Mouse (Mus musculus) forebrain, embryonic 16.5 days (tissue): ENCODE measurements around the gene Iqsec2. TPM values are rescaled to one million over a fixed set of nuclear protein-coding genes. Genes with fewer than 3 reads are reported as not detected.
"Not testable (repeated sequence)": the region's sequence is repeated elsewhere in the genome, so short reads cannot be mapped to it uniquely, and the experiment has no call there.

Experiments
- ATAC-seq: fragments of 200-750 bp; cut with Nextera tagmentation; 2 replicates; pipeline ENCODE4 v1.8.0; 2017; ENCODE audit warnings: mild to moderate bottlenecking, moderate library complexity
- H3K27ac ChIP-seq: fragments of 300-500 bp; sonication (generic); 2 replicates; pipeline ENCODE4 v1.5.1; 2014; ENCODE audit warnings: low read length, control low read depth
- H3K27me3 ChIP-seq: fragments of 300-500 bp; sonication (generic); replicated peaks from 2 replicates; pipeline ENCODE4 v1.6.1; 2014; ENCODE audit warnings: low read length; ENCODE audit not compliant: control insufficient read depth, insufficient read depth
- H3K36me3 ChIP-seq: fragments of 300-500 bp; sonication (generic); 2 replicates; pipeline ENCODE4 v1.6.1; 2014; ENCODE audit not compliant: control insufficient read depth, insufficient read depth
- H3K4me1 ChIP-seq: fragments of 300-500 bp; sonication (generic); replicated peaks from 2 replicates; pipeline ENCODE4 v1.6.1; 2014; ENCODE audit warnings: low read length; ENCODE audit not compliant: control insufficient read depth, insufficient read depth
- H3K4me2 ChIP-seq: fragments of 300-500 bp; sonication (generic); 2 replicates; pipeline ENCODE4 v1.6.1; 2014; ENCODE audit warnings: mild to moderate bottlenecking, low read length, control low read depth
- H3K4me3 ChIP-seq: fragments of 300-500 bp; sonication (generic); replicated peaks from 2 replicates; pipeline ENCODE4 v1.5.1; 2014; ENCODE audit warnings: mild to moderate bottlenecking, low read length, control low read depth
- H3K9ac ChIP-seq: fragments of 300-500 bp; sonication (generic); replicated peaks from 2 replicates; pipeline ENCODE4 v1.6.1; 2014; ENCODE audit warnings: low read depth, low read length, control low read depth
- H3K9me3 ChIP-seq: fragments of 300-500 bp; sonication (generic); 2 replicates; pipeline ENCODE4 v1.6.1; 2016; ENCODE audit warnings: low read length; ENCODE audit not compliant: control insufficient read depth
- WGBS: fragments of 180-500 bp; shearing (Covaris S2); extraction: QIAGEN DNeasy Blood & Tissue Kit; methylation state at CpG from one replicate; pipeline ENCODE4 v1.1.7; 2014; 5-methylcytosine and 5-hydroxymethylcytosine counted together
- polyA plus RNA-seq: library from polyadenylated mRNA; unstranded; fragments of >200 nt; fragmentation: Nextera tagmentation; extraction: Ambion mirVana; gene quantifications from 2 replicates; pipeline ENCODE4 v1.2.1, GENCODE M21; 2015

Gene Iqsec2
- polyA plus RNA-seq, 1 experiment from 2014 or later = 5.8 TPM

DNA sequence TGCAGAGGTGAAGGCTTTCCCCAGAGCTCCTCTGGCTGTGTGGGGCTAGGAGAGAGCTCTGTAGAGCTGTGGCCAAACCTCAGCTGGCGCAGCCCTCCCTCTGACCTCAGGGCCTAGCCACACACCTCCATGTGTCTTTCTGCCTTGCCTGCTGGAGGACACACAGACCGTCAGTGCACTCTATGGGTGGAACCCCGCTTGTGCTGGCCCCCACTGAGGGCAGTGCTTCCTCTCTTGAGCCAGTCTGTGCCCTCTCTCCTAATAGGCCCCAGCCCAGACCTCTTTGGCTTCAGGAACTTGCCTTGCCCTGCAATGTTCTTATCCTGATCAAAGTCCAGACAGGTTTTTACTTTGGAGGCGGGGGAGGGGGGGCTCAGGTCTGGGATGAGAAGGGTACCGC is 80.2 kb downstream of the Iqsec2 start:
- no peak overlapping the region for H3K4me3 ChIP-seq
- H3K36me3 ChIP-seq = no peaks in the 10 kb centered on the region
- 78% methylated on average over 5 of the region's 5 CpGs for WGBS
- no peak overlapping the region for H3K4me2 ChIP-seq
- H3K27me3 ChIP-seq = peaks cover 12% of the 10 kb centered on the region; the same call in 1 of the 2 replicates
- no peaks in the 10 kb centered on the region for H3K4me1 ChIP-seq
- H3K27ac ChIP-seq = no peak overlapping the region
- H3K9me3 ChIP-seq = no peaks in the 10 kb centered on the region
- H3K9ac ChIP-seq = no peak overlapping the region
- no peak for ATAC-seq

DNA sequence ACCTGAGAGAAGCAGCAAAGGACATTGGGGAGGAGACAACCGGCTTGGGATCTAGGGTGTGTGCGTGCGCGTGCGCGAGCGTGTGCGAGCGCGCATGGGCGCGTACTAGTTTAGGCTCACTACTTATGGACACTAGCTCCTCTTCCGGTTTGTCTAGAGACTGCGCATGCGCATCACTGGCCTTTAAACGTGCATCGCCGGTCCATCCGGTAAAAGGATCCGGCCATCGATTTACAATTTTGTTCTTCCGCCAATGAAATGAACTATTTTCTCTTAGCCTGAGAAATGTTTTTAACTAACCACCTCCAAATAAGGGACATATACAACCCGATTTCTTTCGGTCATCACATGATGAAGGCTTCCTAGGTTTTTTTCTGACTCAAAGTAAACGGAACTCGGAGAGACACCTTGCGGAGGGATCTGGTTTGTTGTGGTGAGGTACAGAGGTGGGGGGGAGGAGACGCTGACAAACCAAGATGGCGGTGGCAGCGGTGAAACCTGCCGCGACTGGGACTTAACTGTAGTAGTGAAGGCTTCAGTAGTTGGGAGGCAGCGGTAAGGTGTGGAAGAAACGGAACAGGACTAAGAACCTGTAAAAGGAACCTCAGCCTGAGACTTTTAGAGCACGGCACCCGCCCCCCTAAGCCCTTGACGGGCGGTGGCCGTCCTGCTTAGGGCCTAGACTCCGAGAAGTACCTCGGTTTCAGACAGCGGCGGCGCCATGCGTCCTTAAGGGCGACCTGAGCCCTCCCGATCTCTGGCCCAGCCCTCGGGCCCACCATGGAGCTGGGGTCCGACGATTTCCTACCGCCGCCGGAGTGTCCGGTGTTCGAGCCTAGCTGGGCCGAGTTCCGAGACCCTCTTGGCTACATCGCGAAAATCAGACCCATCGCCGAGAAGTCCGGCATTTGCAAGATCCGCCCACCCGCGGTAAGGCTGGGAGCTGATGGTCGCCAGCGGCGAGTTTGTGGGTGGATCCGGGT is 89.0 kb downstream of the Iqsec2 start, which contains the start of gene Kdm5c:
TSS of gene Kdm5c (plus strand) at position 240 of the 983 bp plus-strand sequence.
- peak; percentile 98 for ATAC-seq
- under 1% methylated on average over 69 of the region's 69 CpGs for WGBS
- Histone ChIP-seq H3K27ac (peak within 1 kb of the TSS; percentile 67), H3K4me2 (peak within 1 kb of the TSS; percentile 82), H3K9me3 (no peaks in the 10 kb centered on the region), H3K4me1 (peaks cover 19% of the 10 kb centered on the region), H3K9ac (peak within 1 kb of the TSS; percentile 88), H3K4me3 (peak within 1 kb of the TSS; percentile 96), H3K27me3 (0 out of 2 replicates have a peak, but pooled peaks cover 2% of the 10 kb centered on the region), H3K36me3 (no peaks in the 10 kb centered on the region)

DNA sequence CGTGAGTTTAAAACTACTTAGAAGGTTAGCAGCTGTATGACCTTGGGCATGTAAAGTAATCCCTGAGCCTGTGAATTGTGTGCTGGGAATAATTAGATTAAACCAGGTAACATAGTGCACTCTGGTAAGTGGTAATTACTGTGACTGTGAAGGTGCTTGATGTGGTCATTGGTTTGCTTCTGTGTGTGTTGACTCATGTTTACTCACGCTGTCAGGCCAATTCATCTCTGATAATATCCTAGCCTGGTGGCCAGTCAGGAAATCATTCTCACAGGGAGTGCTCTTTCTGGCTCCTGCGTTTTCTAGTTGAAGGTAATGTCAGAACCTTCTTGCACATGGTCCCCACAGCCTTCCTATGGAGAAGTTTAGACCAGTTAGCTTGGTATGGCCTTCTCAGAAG is 90.1 kb downstream of the Iqsec2 start:
- WGBS = 27% methylated on average over 3 of the region's 3 CpGs
- Histone ChIP-seq H3K27ac (no peak overlapping the region), H3K4me3 (peak overlapping the region; percentile 96), H3K4me2 (peak overlapping the region; percentile 82), H3K36me3 (0 out of 2 replicates have a peak, but pooled peaks cover 3% of the 10 kb centered on the region), H3K27me3 (0 out of 2 replicates have a peak, but pooled peaks cover 2% of the 10 kb centered on the region), H3K9me3 (no peaks in the 10 kb centered on the region), H3K4me1 (peaks cover 19% of the 10 kb centered on the region), H3K9ac (peak overlapping the region; percentile 88; the same call in 1 of the 2 replicates)
- ATAC-seq = no peak

DNA sequence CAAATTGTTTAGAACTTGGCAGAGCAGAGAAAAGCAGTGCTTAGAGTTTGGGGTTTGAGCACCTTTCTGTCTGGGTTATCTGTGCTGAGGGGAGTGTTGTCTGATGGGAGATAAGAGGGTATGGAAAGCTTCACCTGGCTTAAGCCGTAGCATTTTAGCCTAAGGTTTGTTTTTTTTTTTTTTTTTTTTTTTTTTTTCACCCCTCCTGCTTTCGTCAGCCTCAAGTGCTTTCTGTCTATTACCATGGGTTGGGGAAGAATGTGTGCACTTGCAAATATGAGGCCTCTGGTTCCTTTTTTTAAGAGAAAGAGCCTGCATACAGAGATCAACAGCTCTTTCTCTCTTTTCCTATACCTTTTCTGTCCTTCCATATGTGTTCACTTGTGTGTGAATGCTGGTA is 91.7 kb downstream of the Iqsec2 start:
- Histone ChIP-seq H3K27ac (no peak overlapping the region), H3K4me1 (peaks cover 19% of the 10 kb centered on the region)
- 86% methylated on average over 2 of the region's 2 CpGs for WGBS

DNA sequence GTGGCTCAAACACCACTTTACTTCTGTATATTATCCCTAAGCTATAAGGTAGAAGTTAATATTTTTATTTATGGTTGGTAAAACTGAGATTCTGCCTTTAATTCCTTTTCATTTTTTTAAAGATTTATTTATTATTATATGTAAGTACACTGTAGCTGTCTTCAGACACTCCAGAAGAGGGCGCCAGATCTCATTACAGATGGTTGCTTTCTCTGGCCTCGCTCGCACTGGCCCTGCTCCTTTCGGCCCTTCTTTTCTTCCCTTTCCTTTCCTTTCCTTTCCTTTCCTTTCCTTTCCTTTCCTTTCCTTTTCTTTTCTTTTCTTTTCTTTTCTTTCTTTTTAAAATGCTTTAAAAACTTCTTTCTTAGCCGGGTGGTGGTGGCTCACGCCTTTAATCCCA is 99.1 kb downstream of the Iqsec2 start:
- H3K4me2 ChIP-seq, H3K4me1 ChIP-seq, H3K27me3 ChIP-seq, H3K4me3 ChIP-seq, H3K27ac ChIP-seq, H3K9ac ChIP-seq, H3K9me3 ChIP-seq, ATAC-seq: not testable (repeated sequence)
- peaks cover 44% of the 10 kb centered on the region for H3K36me3 ChIP-seq
- WGBS = 78% methylated on average over 6 of the region's 6 CpGs

More for the DNA sequence above, 91.7 kb downstream of the Iqsec2 start:
- ATAC-seq = no peak
- Histone ChIP-seq H3K9ac (no peak overlapping the region), H3K36me3 (peaks cover 12% of the 10 kb centered on the region), H3K27me3 (0 out of 2 replicates have a peak, but pooled peaks cover 2% of the 10 kb centered on the region), H3K4me2 (peak overlapping the region; percentile 82; the same call in 1 of the 2 replicates), H3K9me3 (no peaks in the 10 kb centered on the region), H3K4me3 (no peak overlapping the region)

DNA sequence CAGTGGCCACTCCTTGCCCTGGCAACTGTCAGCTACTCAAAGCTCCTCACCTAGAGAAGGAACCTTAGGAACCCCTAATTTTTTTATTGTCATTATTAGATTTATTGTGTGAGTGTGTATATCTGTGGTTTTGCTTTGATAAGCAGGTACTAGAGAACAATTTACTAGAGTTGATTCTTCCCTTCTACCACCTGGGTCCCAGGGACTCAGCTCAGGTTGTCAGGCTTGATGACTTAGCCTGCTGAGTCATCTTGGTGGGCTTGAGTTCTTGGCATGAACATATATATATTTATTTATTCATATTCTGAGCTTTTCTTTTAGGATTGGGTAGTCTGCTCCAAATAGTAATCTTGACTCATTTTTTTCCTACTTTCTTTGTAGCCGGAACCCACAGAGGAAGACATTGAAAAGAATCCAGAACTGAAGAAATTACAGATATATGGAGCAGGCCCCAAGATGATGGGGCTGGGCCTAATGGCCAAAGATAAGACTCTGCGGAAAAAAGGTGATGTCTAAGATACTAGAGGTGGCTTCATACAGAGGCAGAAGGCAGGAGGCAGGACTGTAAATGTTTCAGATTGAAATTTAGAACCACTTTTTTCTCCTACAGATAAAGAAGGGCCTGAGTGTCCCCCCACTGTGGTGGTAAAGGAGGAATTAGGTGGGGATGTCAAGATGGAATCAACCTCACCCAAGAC is 100.6 kb downstream of the Iqsec2 start:
- no peaks in the 10 kb centered on the region for H3K9me3 ChIP-seq
- no peak for ATAC-seq
- H3K4me1 ChIP-seq = no peaks in the 10 kb centered on the region
- no peak overlapping the region for H3K4me3 ChIP-seq
- H3K9ac ChIP-seq = no peak overlapping the region
- no peak overlapping the region for H3K27ac ChIP-seq
- peaks cover 48% of the 10 kb centered on the region for H3K36me3 ChIP-seq
- H3K4me2 ChIP-seq = no peak overlapping the region
- H3K27me3 ChIP-seq = no peaks in the 10 kb centered on the region
- 94% methylated on average over 2 of the region's 2 CpGs for WGBS

DNA sequence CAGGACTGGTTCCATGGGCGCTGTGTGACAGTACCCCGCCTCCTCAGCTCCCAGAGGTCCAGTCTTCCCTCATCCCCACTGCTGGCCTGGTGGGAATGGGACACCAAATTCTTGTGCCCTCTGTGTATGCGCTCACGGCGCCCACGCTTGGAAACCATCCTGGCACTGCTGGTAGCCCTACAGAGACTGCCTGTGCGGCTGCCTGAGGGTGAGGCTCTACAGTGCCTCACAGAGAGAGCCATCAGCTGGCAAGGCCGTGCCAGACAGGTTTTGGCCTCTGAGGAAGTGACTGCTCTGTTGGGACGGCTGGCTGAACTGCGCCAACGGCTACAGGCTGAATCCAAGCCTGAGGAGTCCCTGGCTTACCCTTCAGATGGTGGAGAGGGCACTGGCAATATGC is 127.1 kb downstream of the Iqsec2 start:
- WGBS = 95% methylated on average over 11 of the region's 11 CpGs
- Histone ChIP-seq H3K4me1 (no peaks in the 10 kb centered on the region), H3K9ac (no peak overlapping the region), H3K4me3 (no peak overlapping the region), H3K27me3 (no peaks in the 10 kb centered on the region), H3K9me3 (no peaks in the 10 kb centered on the region), H3K36me3 (peaks cover 49% of the 10 kb centered on the region), H3K27ac (no peak overlapping the region), H3K4me2 (no peak overlapping the region)
- no peak for ATAC-seq
